Mouse (Mus musculus) bone marrow, adult 2 months (tissue): ENCODE results near the gene Gm4767. TPM values are rescaled to one million over a fixed set of nuclear protein-coding genes. Genes with fewer than 3 reads are reported as not detected.
"Not testable (repeated sequence)": the region's sequence is repeated elsewhere in the genome, so short reads cannot be mapped to it uniquely, and the experiment has no call there.

Source experiments
- H3K27ac ChIP-seq: fragments of 200-500 bp; 2 replicates; pipeline ENCODE4 v1.5.1; 2012; ENCODE audit warnings: low read depth, mild to moderate bottlenecking, control low read depth, inconsistent platforms, low read length; ENCODE audit not compliant: control insufficient read depth, poor library complexity, insufficient read depth
- H3K4me1 ChIP-seq: fragments of 200-500 bp; 2 replicates; pipeline ENCODE4 v1.6.1; 2011; ENCODE audit warnings: low read length; ENCODE audit not compliant: control insufficient read depth, insufficient read depth
- H3K4me3 ChIP-seq: fragments of 200-500 bp; replicated peaks from 2 replicates; pipeline ENCODE3; 2011; ENCODE audit warnings: mild to moderate bottlenecking, low read depth, low read length, control low read depth; ENCODE audit not compliant: control insufficient read depth
- WGBS: fragments of 180-500 bp; shearing (Covaris S2); methylation state at CpG from one replicate; pipeline ENCODE4 v1.1.7; 2018; 5-methylcytosine and 5-hydroxymethylcytosine counted together
- polyA plus RNA-seq: library from polyadenylated mRNA; stranded (reverse); fragments of >200 nt; gene quantifications from 2 replicates; pipeline ENCODE4 v1.2.4, GENCODE M21; 2011; ENCODE audit warnings: low replicate concordance; ENCODE audit not compliant: missing spikeins, insufficient read depth, insufficient read length

The Gm4767 gene
- polyA plus RNA-seq: 0.85 and 1.0 TPM in 2 replicates

DNA sequence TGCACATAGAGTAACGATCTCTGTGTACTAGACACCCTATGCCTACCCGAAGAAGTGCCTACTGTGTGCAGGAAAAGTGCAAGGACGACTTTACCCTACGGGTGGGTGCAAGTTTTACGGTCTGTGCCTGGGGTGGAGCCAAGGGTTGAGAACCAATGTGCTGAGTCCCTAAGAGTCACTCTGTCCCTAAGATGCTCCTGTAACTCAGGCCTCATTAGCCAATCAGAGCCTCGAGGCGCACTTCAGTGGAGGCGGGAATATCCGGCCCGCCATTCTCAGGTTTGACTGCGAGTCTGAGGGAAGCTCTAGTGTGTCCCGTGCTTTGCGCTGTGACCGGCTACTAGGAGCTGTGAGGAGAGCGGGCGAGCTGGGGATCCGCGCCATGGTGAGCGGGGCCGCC lies at the start of gene Gm4767:
Gene Gm4767 (plus strand): TSS at position 288 of the 400 bp plus-strand sequence.
- not testable (repeated sequence) for H3K4me1 ChIP-seq, H3K4me3 ChIP-seq, H3K27ac ChIP-seq
- WGBS: 30% methylated on average over 13 of the region's 20 CpGs

DNA sequence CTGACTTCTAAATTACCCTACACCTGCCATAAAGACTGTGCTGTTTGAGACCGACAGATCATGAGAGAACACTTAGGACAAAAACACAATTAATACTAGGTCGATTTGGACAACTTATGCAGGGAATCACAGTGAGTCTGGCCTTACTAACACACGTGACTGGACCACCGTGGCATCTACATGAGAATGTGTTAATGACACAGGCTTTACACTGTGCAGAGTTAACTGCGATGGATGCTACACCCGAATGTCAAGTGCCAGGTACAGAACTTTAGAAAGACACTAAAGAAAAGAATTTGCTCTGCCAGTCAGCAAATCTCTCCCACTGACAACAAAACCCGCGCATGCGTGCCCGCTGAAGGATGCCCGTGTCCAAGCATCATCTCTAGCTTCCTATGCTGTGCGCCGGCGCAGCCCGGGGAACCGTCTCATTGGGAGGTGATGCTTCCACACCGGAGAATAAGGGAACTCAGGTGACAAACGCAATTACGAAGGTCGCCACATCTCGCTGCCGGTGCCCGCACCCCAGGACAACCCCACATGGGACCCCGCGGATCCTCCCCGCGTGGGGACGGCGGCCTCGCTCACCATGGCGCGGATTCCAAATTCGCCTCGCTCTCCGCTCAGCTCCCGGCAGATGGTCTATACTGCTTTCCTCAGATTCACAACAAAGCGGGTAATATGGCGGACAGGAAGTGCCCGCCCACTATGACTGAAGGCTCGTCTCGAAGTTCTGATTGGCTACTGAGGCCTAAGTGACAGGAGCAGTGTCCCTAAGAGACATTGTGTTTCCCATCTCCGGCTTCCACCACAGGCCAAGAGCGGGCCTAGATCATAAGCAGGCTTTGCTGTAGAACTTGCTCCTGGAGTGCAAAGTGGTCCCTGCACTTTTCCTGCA lies 41.2 kb upstream of the Gm4767 start, which contains the start of gene Gm3055:
Gene Gm3055 (minus strand): TSS at position 656 of the 898 bp plus-strand sequence.
- H3K4me1 ChIP-seq, H3K27ac ChIP-seq, H3K4me3 ChIP-seq: not testable (repeated sequence)
- WGBS: no CpG with 5 or more reads among the region's 43 CpGs

DNA sequence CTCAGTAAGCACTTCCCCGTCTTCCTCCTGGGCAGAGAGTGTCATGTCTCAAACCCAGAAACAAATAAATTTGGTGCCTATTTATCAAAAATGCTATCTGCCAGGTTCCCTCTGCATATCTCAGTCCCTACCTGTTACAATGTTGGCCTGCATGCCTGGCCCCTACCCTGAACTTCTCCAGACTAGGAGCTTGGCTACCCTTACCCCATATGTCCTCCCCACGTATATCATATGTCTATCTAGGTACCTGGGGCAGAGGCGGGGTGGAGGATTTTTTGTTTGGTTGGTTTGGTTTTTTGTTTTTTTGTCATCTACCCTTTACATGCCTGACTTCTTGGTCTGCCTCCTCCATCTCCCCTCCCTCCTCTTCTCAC lies 40.6 kb upstream of the Gm4767 start:
- no CpG with 5 or more reads among the region's 3 CpGs for WGBS
- H3K4me3 ChIP-seq, H3K4me1 ChIP-seq, H3K27ac ChIP-seq: not testable (repeated sequence)

DNA sequence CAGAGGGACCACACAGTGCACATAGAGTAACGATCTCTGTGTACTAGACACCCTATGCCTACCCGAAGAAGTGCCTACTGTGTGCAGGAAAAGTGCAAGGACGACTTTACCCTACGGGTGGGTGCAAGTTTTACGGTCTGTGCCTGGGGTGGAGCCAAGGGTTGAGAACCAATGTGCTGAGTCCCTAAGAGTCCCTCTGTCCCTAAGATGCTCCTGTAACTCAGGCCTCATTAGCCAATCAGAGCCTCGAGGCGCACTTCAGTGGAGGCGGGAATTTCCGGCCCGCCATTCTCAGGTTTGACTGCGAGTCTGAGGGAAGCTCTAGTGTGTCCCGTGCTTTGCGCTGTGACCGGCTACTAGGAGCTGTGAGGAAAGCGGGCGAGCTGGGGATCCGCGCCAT lies 34.2 kb downstream of the Gm4767 start:
- not testable (repeated sequence) for H3K27ac ChIP-seq, H3K4me1 ChIP-seq, H3K4me3 ChIP-seq
- WGBS: no CpG with 5 or more reads among the region's 18 CpGs

DNA sequence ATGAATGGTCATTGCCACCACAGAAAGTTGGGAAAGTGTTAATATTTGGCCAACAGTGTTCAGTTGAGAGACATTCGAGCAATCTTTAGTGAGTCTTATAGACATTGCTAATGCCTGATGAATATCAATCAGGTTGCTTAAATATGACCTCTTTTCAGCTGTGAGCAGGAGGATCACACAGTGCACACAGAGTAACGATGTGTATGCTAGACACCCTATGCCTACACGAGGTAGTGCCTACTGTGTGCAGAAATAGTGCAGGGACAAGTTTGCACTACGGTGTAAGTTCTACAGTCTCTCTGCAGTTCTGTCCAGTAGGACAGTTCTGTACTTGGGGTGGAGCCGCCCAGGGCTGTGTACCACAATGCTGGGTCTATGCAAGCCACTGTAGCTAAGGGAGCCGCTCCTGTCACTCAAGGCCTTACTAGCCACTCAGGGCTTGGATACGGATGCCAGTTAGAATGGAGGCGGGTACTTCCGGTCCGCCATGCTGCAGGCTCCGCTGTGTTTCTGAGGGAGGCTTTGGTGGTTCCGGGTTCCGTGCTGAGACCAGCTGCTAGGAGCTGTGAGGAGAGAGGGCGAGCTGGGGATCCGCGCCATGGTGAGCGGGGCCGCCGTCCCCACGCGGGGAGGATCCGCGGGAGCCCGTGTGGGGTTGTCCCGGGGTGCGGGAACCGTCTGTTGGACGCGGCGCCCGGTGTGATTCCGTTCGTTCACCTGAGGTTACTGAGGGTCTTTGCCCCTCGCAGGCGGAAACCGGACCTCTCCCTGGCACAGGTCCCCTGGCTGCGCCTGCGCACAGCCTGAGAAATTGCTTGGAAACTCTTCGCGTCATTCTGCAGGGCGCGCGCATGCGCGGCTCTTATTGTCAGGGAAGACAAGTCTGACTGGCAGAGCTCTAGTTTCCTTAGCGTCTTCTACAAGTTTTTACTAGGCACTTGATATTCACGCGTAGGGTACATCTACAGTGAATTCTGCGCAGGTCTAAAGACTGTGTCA lies 51.7 kb downstream of the Gm4767 start, which contains the start of gene Gm32687:
Gene Gm32687 (plus strand): TSS at position 526 of the 999 bp plus-strand sequence.
- not testable (repeated sequence) for H3K4me1 ChIP-seq, H3K4me3 ChIP-seq, H3K27ac ChIP-seq
- 29% methylated on average over 5 of the region's 49 CpGs for WGBS

Other genes with a start within 250 kb of the Gm4767 start
- 18.5 and 41.7 TPM in 2 replicates for gene Tle2, start 237.6 kb upstream of the Gm4767 start, polyA plus RNA-seq
- 23.2 and 27.8 TPM in 2 replicates for gene Tle6, start 211.1 kb upstream of the Gm4767 start, polyA plus RNA-seq
- 3.9 and 6.6 TPM in 2 replicates for gene BC025920, start 205.9 kb upstream of the Gm4767 start, polyA plus RNA-seq
- gene Sirt6, start 184.4 kb upstream of the Gm4767 start, polyA plus RNA-seq: 7.7 and 16.8 TPM in 2 replicates
- gene Ankrd24, start 183.6 kb upstream of the Gm4767 start, polyA plus RNA-seq: 5.3 and 11.1 TPM in 2 replicates
- not detected in 2 replicates for gene Gm10778, start 163.1 kb upstream of the Gm4767 start, polyA plus RNA-seq
- not detected in 2 replicates for gene Zfp433, start 107.4 kb upstream of the Gm4767 start, polyA plus RNA-seq
- 2.0 TPM in 1 of 2 replicates, not detected in the other for gene Gm3055, start 41.0 kb upstream of the Gm4767 start, polyA plus RNA-seq
- gene Gm32687, start 51.7 kb downstream of the Gm4767 start, polyA plus RNA-seq: 1.0 and 5.6 TPM in 2 replicates
- 1.6 TPM in 1 of 2 replicates, not detected in the other for gene Zfp781, start 118.3 kb downstream of the Gm4767 start, polyA plus RNA-seq
- gene Zfp873, start 235.9 kb downstream of the Gm4767 start, polyA plus RNA-seq: 1.6 and 1.7 TPM in 2 replicates